Mouse (Mus musculus) adrenal gland, postnatal 25 days (tissue): ENCODE results near the gene AI182371. TPM values are rescaled to one million over a fixed set of nuclear protein-coding genes. Genes with fewer than 3 reads are reported as not detected.

Source experiments
- DNase-seq: peaks from one replicate; pipeline ENCODE4 v3.0.0; 2021; ENCODE audit warnings: mixed read lengths
- total RNA-seq: library from RNA; stranded (reverse); gene quantifications from 2 replicates; pipeline ENCODE4 v1.2.3, GENCODE M21; 2021

Gene AI182371
- total RNA-seq, 1 experiment from 2014 or later: 1.0 TPM

DNA sequence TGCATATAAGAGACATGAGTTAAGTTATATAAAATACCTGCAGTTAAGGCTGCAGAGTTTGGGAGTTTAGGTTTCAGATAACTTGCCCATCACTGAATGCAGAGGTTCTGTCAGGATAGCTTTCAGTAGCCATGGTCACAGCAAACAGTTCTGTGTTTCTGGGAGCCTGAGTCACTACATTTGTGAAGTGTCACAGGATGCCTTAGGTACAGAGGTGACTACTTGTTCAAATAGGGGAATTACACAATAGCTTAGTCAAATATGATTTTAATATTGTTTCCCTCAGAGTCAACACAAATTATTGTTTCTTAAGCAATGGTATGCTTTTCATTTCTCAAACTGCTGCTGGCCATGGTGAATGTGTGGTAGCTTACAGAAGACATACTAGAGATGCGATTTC is 32.2 kb downstream of the AI182371 start:
- DNase-seq: no peak

- DNase-seq: no peak
Observed at GRCm38 (mm10) chr2:35067117-35067516, 34.2 kb downstream of the AI182371 start.

- no peak for DNase-seq
Observed at GRCm38 (mm10) chr2:35066525-35067082, 34.7 kb downstream of the AI182371 start.

DNA sequence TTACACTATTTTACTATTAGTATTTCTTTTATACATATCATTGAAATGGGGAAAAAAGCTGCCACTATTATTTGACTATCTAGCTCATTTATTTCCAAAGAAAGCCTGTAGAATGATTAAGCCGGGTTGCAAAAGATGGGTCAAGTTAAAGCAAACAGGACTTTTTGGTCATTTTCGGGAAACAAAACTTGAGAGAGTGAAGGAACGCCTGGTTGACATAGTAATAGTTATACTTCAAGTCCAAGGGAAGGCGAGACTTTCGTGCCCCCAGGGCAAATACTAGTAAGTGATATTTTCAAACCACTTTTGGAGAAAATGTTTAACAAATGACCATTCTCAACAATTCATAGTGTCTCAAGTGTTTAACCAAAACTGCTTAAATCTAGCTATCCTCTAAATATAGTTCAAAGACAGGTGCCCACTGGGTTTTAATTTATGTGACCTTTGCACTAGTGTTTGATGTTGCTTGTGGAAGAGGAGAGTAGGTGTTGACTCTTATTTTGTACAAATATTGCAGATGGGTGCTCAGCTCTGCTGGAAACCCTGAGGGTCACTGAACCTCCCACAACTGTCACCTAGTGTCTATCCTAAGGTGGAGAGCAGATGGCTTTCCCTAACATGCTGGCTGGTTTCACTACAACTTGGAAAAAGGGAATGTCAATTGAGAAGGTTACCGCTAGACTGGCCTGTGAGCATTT is 37.9 kb downstream of the AI182371 start:
- no peak for DNase-seq

- DNase-seq: no peak
Observed at GRCm38 (mm10) chr2:35061338-35061737, 40.0 kb downstream of the AI182371 start, which contains the start of gene Hc. Gene Hc (minus strand): TSS chr2:35061438.

DNA sequence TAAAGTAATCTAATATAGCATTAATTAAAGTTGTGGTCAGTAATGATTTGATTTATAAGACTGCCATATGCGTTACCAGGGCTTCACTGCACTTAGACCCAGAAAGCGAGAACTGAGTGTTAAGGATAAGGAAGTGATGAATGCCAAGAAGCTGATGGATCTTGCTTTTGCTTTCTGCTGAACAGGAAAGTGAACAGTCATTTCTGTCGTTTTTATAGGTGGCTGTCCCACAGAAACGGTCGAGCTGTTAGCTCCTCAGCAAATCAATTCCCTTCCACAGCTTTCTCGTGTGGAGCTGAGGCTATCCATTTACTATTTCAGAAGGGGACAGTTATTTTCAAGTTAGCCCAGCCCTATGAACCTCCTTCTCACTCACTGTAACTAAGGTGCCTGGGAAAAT is 40.4 kb downstream of the AI182371 start:
- DNase-seq: no peak

DNA sequence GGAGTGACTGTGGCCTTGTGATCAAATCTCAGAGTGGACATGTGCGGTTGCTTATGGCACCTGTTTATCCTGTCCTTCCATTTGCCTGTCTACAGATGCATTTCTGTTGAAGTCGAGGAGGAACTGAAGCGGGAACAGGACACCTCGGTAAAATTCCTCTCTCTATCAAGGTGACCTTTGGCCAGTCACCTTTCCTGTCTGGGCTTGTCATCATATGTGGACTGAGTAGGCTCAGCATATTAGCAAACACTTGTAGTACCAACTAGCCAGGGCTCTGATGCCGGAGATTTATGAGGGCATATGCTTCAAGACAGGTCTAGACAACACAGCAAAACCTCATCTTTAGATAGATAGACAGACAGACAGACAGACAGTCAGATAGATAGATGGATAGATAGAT is 41.1 kb downstream of the AI182371 start:
- no peak for DNase-seq

DNA sequence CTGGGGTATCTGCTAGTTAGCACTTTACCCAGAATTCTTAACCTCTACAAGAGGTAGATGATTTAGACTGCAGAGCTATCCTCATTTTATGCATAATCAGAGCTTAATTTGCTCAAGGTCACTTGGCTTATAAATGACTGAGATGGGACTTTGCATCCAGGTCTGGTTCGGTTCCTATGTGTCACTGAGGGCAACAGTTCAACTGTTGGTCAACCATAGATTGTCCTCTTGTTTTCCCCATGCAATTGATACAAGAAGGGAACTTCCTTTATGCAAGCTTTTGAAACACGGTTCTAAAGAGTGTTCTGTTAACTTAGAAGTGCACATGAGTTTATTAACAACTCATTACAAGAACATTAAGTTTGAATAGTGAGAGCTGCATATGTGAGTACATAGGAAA is 43.0 kb downstream of the AI182371 start:
- DNase-seq: no peak

GRCm38 (mm10) chr2:35057243-35057642 is 44.1 kb downstream of the AI182371 start:
- no peak for DNase-seq

GRCm38 (mm10) chr2:35048851-35049250 is 52.5 kb downstream of the AI182371 start:
- no peak for DNase-seq

- no peak for DNase-seq
Observed at GRCm38 (mm10) chr2:35044956-35045355, 56.4 kb downstream of the AI182371 start.

GRCm38 (mm10) chr2:35038580-35039375 is 62.6 kb downstream of the AI182371 start:
- no peak for DNase-seq

Other genes starting within 250 kb of the AI182371 start
- 0.43 and 0.49 TPM in 2 replicates for gene Cutal, start 227.1 kb downstream of the AI182371 start, total RNA-seq
- gene Psmd5, start 226.6 kb downstream of the AI182371 start, total RNA-seq: 41.8 and 43.7 TPM in 2 replicates
- gene Phf19, start 187.5 kb downstream of the AI182371 start, total RNA-seq: 5.1 and 6.5 TPM in 2 replicates
- 1.9 and 3.0 TPM in 2 replicates for gene Traf1, start 139.8 kb downstream of the AI182371 start, total RNA-seq
- gene Hc, start 40.1 kb downstream of the AI182371 start, total RNA-seq: 3.1 TPM in 1 of 2 replicates, not detected in the other
- gene Cntrl, start 7.9 kb upstream of the AI182371 start, total RNA-seq: 26.8 and 28.4 TPM in 2 replicates
- gene Rab14, start 99.6 kb upstream of the AI182371 start, total RNA-seq: 236 and 239 TPM in 2 replicates
- gene Gsn, start 154.8 kb upstream of the AI182371 start, total RNA-seq: 181 and 185 TPM in 2 replicates
- 42.9 and 45.4 TPM in 2 replicates for gene Stom, start 235.4 kb upstream of the AI182371 start, total RNA-seq